Mouse (Mus musculus) Muller cell, postnatal 12 days (primary cell): ENCODE measurements around the gene Flnb.

Source experiments
- DNase-seq: peaks from one replicate; pipeline ENCODE4 v3.0.0-alpha.2; 2015; ENCODE audit errors: inconsistent ontology term

Gene Flnb

GRCm38 (mm10) chr14:7862226-7862625 lies 44.5 kb downstream of the Flnb start:
- DNase-seq, result no peak

GRCm38 (mm10) chr14:7863199-7863598 lies 45.4 kb downstream of the Flnb start:
- no peak for DNase-seq

GRCm38 (mm10) chr14:7863871-7864505 lies 46.2 kb downstream of the Flnb start:
- DNase-seq, result no peak

- no peak for DNase-seq
Observed at GRCm38 (mm10) chr14:7864506-7864899, 46.7 kb downstream of the Flnb start.

GRCm38 (mm10) chr14:7867224-7867623 lies 49.5 kb downstream of the Flnb start:
- peak; percentile 86 for DNase-seq

GRCm38 (mm10) chr14:7867841-7868240 lies 50.1 kb downstream of the Flnb start:
- no peak for DNase-seq

GRCm38 (mm10) chr14:7869796-7870195 lies 52.0 kb downstream of the Flnb start:
- no peak for DNase-seq

GRCm38 (mm10) chr14:7873552-7873951 lies 55.8 kb downstream of the Flnb start:
- no peak for DNase-seq

- peak; percentile 71 for DNase-seq
Observed at GRCm38 (mm10) chr14:7874495-7874894, 56.7 kb downstream of the Flnb start.

GRCm38 (mm10) chr14:7877957-7878356 lies 60.2 kb downstream of the Flnb start:
- DNase-seq, result no peak

- no peak for DNase-seq
Observed at GRCm38 (mm10) chr14:7880389-7880788, 62.6 kb downstream of the Flnb start.

GRCm38 (mm10) chr14:7881533-7881932 lies 63.8 kb downstream of the Flnb start:
- no peak for DNase-seq

- no peak for DNase-seq
Observed at GRCm38 (mm10) chr14:7882050-7882449, 64.3 kb downstream of the Flnb start.

- DNase-seq, result no peak
Observed at GRCm38 (mm10) chr14:7884158-7884557, 66.4 kb downstream of the Flnb start.

GRCm38 (mm10) chr14:7884841-7885240 lies 67.1 kb downstream of the Flnb start:
- no peak for DNase-seq

- DNase-seq, result no peak
Observed at GRCm38 (mm10) chr14:7885540-7885939, 67.8 kb downstream of the Flnb start.

GRCm38 (mm10) chr14:7886008-7886407 lies 68.3 kb downstream of the Flnb start:
- no peak for DNase-seq

- DNase-seq, result no peak
Observed at GRCm38 (mm10) chr14:7887171-7887570, 69.4 kb downstream of the Flnb start.

GRCm38 (mm10) chr14:7888294-7888693 lies 70.5 kb downstream of the Flnb start:
- DNase-seq, result no peak

- peak; percentile 73 for DNase-seq
Observed at GRCm38 (mm10) chr14:7888811-7889651, 71.3 kb downstream of the Flnb start.

- DNase-seq, result no peak
Observed at GRCm38 (mm10) chr14:7889834-7890233, 72.1 kb downstream of the Flnb start.

- no peak for DNase-seq
Observed at GRCm38 (mm10) chr14:7891401-7891800, 73.6 kb downstream of the Flnb start.

GRCm38 (mm10) chr14:7896126-7896525 lies 78.4 kb downstream of the Flnb start:
- DNase-seq, result no peak
